Mouse (Mus musculus) C2C12 (cell line): Measurements from ENCODE around the gene Ccl2. TPM values are rescaled to one million over a fixed set of nuclear protein-coding genes. Genes with fewer than 3 reads are reported as not detected.

ENCODE experiments used
- H3K27me3 ChIP-seq: one replicate; pipeline ENCODE4 v1.6.1; 2011; ENCODE audit not compliant: control insufficient read depth, insufficient read depth, insufficient read length
- H3K36me3 ChIP-seq: one replicate; pipeline ENCODE4 v1.6.1; 2011; ENCODE audit not compliant: control insufficient read depth, insufficient read depth
- H3K4me3 ChIP-seq: one replicate; pipeline ENCODE4 v1.5.1; 2011; ENCODE audit warnings: mild to moderate bottlenecking, control low read depth; ENCODE audit not compliant: poor library complexity, insufficient read depth, severe bottlenecking
- H3K79me2 ChIP-seq: one replicate; pipeline ENCODE4 v1.6.1; 2011; ENCODE audit not compliant: control insufficient read depth, insufficient read depth
- H3K79me3 ChIP-seq: one replicate; pipeline ENCODE4 v1.6.1; 2011; ENCODE audit warnings: low read depth, control low read depth
- H3ac ChIP-seq: one replicate; pipeline ENCODE3; 2011; ENCODE audit warnings: low read depth; ENCODE audit not compliant: control insufficient read depth, insufficient read length
- CEBPB ChIP-seq: IDR thresholded peaks from one replicate; pipeline ENCODE4 v1.6.1; 2011; ENCODE audit warnings: low read depth, mild to moderate bottlenecking, control low read depth, moderate library complexity
- CTCF ChIP-seq: IDR thresholded peaks from one replicate; pipeline ENCODE4 v1.5.1; 2011; ENCODE audit not compliant: control insufficient read depth, insufficient read depth, insufficient read length
- FOSL1 ChIP-seq: IDR thresholded peaks from one replicate; pipeline ENCODE4 v1.8.0; 2011; ENCODE audit warnings: mild to moderate bottlenecking, low read length; ENCODE audit not compliant: poor library complexity, insufficient read depth, severe bottlenecking
- MAX ChIP-seq: IDR thresholded peaks from one replicate; pipeline ENCODE4 v1.6.1; 2011; ENCODE audit warnings: mild to moderate bottlenecking, control low read depth
- MYOD1 ChIP-seq: IDR thresholded peaks from one replicate; pipeline ENCODE4 v1.6.1; 2011; ENCODE audit warnings: low read depth; ENCODE audit not compliant: control insufficient read depth, insufficient read length
- MYOG ChIP-seq: IDR thresholded peaks from one replicate; pipeline ENCODE4 v1.6.1; 2011; ENCODE audit not compliant: control insufficient read depth, insufficient read length; ENCODE audit errors: extremely low read depth
- USF1 ChIP-seq: IDR thresholded peaks from one replicate; pipeline ENCODE4 v1.6.1; 2011; ENCODE audit warnings: low read depth, mild to moderate bottlenecking, control low read depth, moderate library complexity
- polyA plus RNA-seq: library from polyadenylated mRNA; unstranded; fragments of >200 nt; fragmentation: generic; extraction: Trizol; gene quantifications from one replicate; pipeline ENCODE4 v1.2.1, GENCODE M21; 2012; ENCODE audit warnings: missing spikeins

Gene Ccl2
- polyA plus RNA-seq, 1 experiment: 31.4 TPM

GRCm38 (mm10) chr11:82039132-82039660, 3.8 kb downstream of the Ccl2 start:
- H3K27me3 ChIP-seq: no peaks in the 10 kb centered on the region
- no peak overlapping the region for H3ac ChIP-seq
- peaks cover 11% of the 10 kb centered on the region for H3K36me3 ChIP-seq
- peaks cover 5% of the 10 kb centered on the region for H3K79me3 ChIP-seq
- H3K79me2 ChIP-seq: peaks cover 15% of the 10 kb centered on the region
- peak; percentile 78 for TF ChIP-seq CEBPB
- TF ChIP-seq FOSL1: no peak
- no peak overlapping the region for H3K4me3 ChIP-seq

GRCm38 (mm10) chr11:82041671-82042080, 6.3 kb downstream of the Ccl2 start:
- Histone ChIP-seq H3K36me3 (peaks cover 10% of the 10 kb centered on the region), H3ac (no peak overlapping the region), H3K27me3 (no peaks in the 10 kb centered on the region), H3K79me3 (peaks cover 1% of the 10 kb centered on the region), H3K79me2 (peaks cover 14% of the 10 kb centered on the region), H3K4me3 (no peak overlapping the region)
- TF ChIP-seq CEBPB (no peak), FOSL1 (no peak), USF1 (no peak)

- no peak for TF ChIP-seq USF1
- no peak for TF ChIP-seq CTCF
- TF ChIP-seq MYOG: no peak
- no peak for TF ChIP-seq MYOD1
- TF ChIP-seq CEBPB: no peak
- no peak for TF ChIP-seq FOSL1
- TF ChIP-seq MAX: no peak
- H3K79me2 ChIP-seq: peaks cover 13% of the 10 kb centered on the region
- H3K36me3 ChIP-seq: peaks cover 10% of the 10 kb centered on the region
- no peaks in the 10 kb centered on the region for H3K27me3 ChIP-seq
- no peaks in the 10 kb centered on the region for H3K79me3 ChIP-seq
- H3K4me3 ChIP-seq: no peak within 1 kb of the TSS
- no peak within 1 kb of the TSS for H3ac ChIP-seq
These were observed 10.1 kb downstream of the Ccl2 start, which contains the start of gene Ccl7 for GRCm38 (mm10) chr11:82045471-82045870. TSS of gene Ccl7 (plus strand) at chr11:82045712.

- no peak overlapping the region for H3K4me3 ChIP-seq
- H3K36me3 ChIP-seq: peaks cover 10% of the 10 kb centered on the region
- no peaks in the 10 kb centered on the region for H3K27me3 ChIP-seq
These were observed 12.5 kb downstream of the Ccl2 start for GRCm38 (mm10) chr11:82047746-82048415.

GRCm38 (mm10) chr11:82053849-82054248, 18.5 kb downstream of the Ccl2 start:
- no peaks in the 10 kb centered on the region for H3K36me3 ChIP-seq
- no peak for TF ChIP-seq MAX
- TF ChIP-seq CTCF: no peak
- TF ChIP-seq USF1: no peak
- TF ChIP-seq MYOD1: no peak
- no peak for TF ChIP-seq FOSL1
- no peak for TF ChIP-seq MYOG
- no peak for TF ChIP-seq CEBPB
- H3K4me3 ChIP-seq: no peak overlapping the region
- no peaks in the 10 kb centered on the region for H3K27me3 ChIP-seq
- no peak overlapping the region for H3ac ChIP-seq
- H3K79me3 ChIP-seq: no peaks in the 10 kb centered on the region
- no peaks in the 10 kb centered on the region for H3K79me2 ChIP-seq

More at GRCm38 (mm10) chr11:82047746-82048415, 12.5 kb downstream of the Ccl2 start:
- H3ac ChIP-seq: no peak overlapping the region
- no peaks in the 10 kb centered on the region for H3K79me3 ChIP-seq
- peaks cover 13% of the 10 kb centered on the region for H3K79me2 ChIP-seq
- no peak for TF ChIP-seq CEBPB
- TF ChIP-seq MYOD1: no peak
- peak; percentile 55 for TF ChIP-seq CTCF
- peak; percentile 83 for TF ChIP-seq USF1
- no peak for TF ChIP-seq MYOG

GRCm38 (mm10) chr11:82057646-82058045, 22.3 kb downstream of the Ccl2 start, which contains the start of gene Ccl11:
TSS of gene Ccl11 (plus strand) at chr11:82057823.
- Histone ChIP-seq H3K79me3 (no peaks in the 10 kb centered on the region), H3K79me2 (no peaks in the 10 kb centered on the region), H3K36me3 (no peaks in the 10 kb centered on the region), H3K4me3 (no peak within 1 kb of the TSS), H3K27me3 (no peaks in the 10 kb centered on the region), H3ac (no peak within 1 kb of the TSS)
- no peak for TF ChIP-seq USF1
- no peak for TF ChIP-seq FOSL1
- no peak for TF ChIP-seq MYOD1
- no peak for TF ChIP-seq MAX
- TF ChIP-seq CEBPB: no peak
- TF ChIP-seq CTCF: no peak
- no peak for TF ChIP-seq MYOG
